Mouse (Mus musculus) embryo, embryonic 10.5 days (tissue): ENCODE measurements around the gene Smim22.
A peak's percentile ranks its signal among the peaks of the same experiment; 100 is the strongest.

Experiments used
- DNase-seq: peaks from one replicate; pipeline ENCODE4 v3.0.0-alpha.2; 2015; ENCODE audit warnings: low spot score

The Smim22 gene

DNA sequence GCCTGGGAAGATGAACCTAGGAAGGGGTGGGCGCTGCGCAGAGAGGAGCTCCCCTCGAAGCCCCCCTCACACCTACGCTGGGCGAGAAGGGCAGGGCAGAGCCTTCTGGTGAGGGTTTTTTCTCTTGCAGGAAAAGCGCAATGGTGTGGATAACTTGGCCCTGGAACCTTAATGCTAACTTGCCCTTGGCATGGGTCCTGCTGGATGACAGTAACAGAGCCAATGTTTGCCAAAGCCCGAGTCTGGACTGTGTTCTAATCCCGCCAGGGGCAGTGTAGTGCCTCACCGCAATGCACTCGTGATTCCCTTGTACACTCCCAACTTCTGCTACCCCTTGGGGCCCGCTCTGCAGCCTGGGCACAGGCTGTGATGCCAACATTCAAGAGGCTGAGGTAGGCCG lies 988 bp downstream of the Smim22 start:
- DNase-seq = no peak

DNA sequence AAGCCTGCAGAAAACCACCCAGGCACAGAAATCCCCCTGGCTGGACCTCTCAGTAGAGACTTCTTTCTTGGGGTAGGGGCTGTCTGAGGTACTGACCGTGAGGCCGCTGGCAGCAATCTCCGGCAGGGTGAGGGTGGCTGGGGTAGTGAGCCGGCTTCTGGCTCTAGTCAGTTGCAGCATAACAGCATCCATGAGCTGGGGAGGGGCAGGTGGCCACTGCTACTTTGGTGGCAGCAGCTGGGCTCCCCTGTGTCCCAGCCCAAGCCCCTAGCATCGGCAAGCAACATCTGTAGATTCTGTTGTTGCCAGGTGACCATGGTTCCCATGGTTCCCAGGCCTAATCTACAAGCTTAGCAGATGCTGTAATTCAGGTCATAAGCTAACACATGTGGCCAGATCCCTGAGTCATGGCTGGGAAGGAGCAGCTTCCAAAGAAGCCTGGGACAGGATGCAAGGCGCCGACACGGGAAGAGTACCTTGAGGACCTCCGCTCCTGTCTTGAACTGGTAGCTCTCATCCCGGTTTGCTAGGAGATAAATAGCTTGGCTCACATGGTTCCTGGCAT lies 3.4 kb downstream of the Smim22 start:
- no peak for DNase-seq

DNA sequence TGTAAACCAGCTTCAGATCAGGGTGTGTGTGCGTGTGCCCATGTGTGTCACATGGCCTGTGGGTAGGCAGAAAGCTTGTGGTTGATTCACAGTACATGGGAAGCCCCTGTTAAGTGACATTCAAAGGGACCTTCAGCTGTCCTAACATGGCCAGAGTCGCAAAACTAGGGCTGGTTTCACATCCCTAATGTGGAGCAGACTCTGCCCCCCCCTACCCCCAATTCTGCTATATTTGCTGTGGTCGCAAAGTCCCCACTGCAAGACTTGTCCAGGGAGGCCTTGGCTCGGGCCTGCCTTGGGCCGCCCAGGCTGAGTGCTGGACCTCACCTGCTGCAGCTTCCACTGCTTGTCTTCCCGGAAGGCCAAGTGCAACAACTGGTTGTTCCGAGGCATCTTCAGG lies 4.2 kb downstream of the Smim22 start:
- DNase-seq = no peak

DNA sequence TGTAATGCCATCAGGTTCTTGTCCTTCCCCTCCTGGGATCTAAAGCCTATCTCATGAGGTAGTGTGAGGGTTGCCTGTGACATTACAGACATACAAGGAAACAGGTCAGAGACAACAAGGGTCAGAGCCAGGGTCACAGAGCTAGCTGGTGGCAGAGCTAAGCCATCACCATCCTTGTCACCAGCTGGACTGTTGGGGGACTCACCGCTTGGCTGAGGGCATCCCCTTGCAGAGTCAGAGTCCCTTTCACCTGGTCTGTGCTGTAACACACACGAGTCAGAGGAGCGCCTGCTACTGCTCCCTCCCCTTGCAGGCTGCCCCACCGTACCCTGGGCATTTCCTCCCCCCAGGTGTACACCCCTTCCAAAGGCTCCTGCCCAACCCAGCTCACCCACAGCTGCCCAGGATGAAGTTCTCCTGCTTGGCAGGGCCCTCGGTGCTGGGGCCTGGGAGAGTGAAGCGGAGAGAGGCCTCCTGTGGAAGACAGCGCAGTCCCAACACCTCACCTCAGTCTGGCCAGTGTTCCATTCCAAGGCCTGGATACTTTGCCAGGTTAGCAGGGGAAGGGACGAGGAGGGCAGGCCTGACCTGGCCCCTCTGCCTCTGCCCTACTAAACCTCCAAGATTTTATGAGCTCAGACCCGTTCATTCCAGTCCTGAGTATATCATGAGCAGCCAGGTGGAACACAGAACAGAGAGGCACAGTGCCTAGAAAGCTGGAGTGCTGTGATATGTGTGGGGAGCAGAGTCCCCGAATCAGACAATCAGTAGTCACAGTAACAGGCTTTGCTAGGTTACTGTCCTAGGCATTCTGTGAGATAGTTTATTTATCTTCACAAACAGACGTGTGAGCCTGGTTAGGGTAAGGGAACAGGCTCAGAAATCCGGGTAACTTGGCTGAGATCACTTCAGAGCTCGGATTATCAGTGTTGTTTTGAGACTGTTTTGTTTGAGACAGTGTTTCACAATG lies 5.2 kb downstream of the Smim22 start:
- DNase-seq = peak; percentile 4

- DNase-seq = peak; percentile 99
These were observed 6.2 kb downstream of the Smim22 start, which contains the start of gene Rogdi for GRCm38 (mm10) chr16:5013054-5013838. Gene Rogdi (minus strand): TSS chr16:5013553.

GRCm38 (mm10) chr16:5014578-5014977 lies 7.5 kb downstream of the Smim22 start:
- no peak for DNase-seq

- no peak for DNase-seq
These were observed 16.9 kb downstream of the Smim22 start for GRCm38 (mm10) chr16:5024021-5024420.

DNA sequence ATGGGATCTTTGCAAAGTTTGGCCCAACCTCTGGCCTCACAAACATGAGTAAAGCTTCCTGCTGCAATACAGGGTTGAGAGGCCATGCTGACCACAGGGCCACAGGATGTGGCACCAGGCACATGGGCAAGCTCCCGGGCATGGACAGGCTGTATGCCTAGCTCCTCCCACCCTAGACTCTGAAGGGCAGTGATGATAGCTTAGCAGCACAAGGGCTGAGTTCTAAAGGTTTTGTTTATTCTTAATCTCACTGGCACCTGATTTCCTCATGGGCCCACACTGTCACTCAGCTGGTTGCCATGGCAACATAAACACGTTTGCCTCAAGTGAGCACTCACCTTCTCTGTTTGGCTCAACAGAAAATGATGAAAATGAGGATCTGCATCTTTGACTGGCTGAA lies 22.8 kb downstream of the Smim22 start:
- DNase-seq = no peak

- no peak for DNase-seq
These were observed 28.5 kb downstream of the Smim22 start for GRCm38 (mm10) chr16:5035591-5035990.

GRCm38 (mm10) chr16:5036649-5037234 lies 29.7 kb downstream of the Smim22 start:
- DNase-seq = no peak

DNA sequence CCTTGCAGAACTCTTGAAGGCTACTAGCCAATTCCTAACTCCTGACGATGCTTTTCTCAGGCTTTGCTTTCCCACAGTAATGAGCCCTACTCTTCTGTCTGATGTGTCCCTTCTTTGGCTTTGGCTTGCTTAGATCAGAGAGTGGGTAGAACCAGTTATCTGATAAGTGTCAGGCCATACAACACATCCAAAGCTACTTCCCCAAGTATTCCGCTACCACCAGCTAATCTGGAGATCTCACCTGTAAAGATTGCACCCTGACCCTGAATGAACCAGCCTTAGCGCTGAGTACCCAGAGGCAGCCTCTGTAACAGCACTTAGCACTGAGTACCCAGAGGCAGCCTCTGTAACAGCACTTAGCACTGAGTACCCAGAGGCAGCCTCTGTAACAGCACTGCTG lies 38.2 kb downstream of the Smim22 start:
- DNase-seq = no peak

DNA sequence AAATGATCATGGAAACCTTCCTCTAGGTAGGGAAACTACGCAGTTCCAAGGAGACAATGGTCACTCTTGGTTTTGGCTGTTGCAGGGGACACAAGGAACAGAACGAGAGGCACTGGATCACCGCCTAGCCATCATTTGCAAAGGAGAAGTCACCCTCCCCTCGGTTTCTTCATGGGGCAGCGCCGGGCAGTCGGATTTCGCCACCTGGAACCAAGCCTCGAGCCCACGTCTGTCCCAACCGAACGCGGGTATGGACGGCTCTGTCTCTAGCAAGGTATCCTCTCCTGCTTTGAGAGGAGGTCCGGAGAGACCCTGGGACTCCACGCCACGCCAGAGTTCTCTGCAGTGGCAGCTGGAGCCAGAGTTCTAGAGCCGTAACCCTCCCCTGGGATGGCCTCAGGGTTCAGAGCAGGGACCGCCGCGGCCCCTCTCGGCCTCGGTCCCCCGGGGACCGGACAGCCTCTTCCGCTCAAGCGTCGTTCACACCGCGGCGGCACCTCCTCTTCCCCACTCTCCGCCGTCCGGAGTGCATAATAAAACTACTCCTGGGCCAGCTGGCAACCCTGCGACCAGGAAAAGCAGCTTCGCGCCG lies 42.2 kb downstream of the Smim22 start:
- no peak for DNase-seq

DNA sequence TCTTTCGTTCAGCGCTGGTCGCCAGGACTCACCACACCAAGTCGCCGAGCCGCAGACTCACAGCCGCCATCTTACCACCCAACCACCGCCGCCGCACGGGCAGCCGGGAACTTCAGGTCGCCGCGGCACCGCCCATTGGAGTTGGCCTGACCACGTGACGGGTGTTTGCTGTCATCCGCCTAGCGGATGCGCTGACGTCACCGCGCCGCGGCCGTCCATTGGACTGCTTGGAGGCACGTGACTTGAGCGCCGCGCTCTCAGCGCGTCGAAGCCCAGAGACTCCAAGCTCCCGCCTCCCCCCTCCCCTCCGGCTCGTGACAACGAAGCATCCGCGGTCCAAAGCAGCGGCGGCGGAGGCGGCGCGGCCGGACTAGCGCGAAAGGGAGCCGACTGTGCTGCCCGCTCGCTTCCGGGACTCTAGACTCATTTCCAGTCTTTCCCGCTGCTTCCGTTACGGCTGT lies 42.7 kb downstream of the Smim22 start, which contains the start of the genes Glyr1 and Ubn1:
TSS of gene Glyr1 (minus strand) at position 90 of the 461 bp plus-strand sequence.
TSS of gene Ubn1 (plus strand) at position 284 of the 461 bp plus-strand sequence.
- DNase-seq = peak; percentile 99

DNA sequence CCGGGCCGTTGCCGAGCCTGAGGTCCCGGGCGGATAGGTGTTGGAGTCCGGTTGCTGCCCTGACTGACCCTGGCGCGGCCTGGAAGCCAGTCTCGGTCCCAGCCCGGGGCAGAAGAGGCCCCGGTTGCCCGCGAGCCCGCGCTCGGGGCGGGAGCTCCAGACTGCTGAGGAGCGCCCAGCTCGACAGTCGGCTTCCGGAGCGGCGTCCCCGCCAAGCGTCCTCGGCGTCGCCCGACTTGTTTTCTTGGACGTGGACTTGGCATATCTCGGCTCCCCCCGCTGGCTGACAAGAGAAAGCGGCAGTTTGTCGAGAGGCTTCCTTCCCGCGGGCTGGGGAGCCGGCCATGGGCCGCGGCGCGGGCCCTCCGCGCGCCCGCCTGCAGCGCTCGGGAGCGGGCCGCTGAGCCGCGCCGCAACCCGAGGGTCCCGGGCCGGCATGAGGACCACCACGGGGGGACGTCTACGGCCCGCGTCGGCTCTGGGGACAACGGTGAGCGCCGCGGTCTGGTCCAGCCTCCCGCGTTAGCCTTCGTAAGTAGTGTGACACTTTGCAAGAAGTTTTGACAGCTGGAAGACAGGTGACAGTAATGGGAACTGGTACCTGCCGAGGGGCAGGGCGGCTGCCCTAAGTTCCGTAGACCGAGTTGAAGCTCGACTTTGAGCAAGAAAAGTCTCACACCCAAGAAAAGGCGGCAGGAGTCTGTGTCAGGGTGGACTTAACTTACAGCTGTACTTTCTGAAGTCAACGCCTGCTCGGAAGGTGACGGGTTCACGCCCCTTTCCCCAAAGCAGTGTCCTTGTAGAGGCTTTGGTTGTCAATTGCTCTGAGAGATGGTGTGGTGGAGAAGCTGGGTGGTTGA lies 43.4 kb downstream of the Smim22 start:
- peak; percentile 79 for DNase-seq
